Mouse (Mus musculus) hindbrain, embryonic 12.5 days (tissue): ENCODE measurements around the gene Rab4a. TPM values are rescaled to one million over a fixed set of nuclear protein-coding genes. Genes with fewer than 3 reads are reported as not detected.

Source experiments
- ATAC-seq: fragments of 200-750 bp; cut with Nextera tagmentation; 2 replicates; pipeline ENCODE4 v1.8.0; 2017; ENCODE audit warnings: moderate TSS enrichment; ENCODE audit not compliant: low FRiP score
- H3K27ac ChIP-seq: fragments of 300-500 bp; sonication (generic); 2 replicates; pipeline ENCODE4 v1.5.1; 2016; ENCODE audit warnings: mild to moderate bottlenecking
- H3K27me3 ChIP-seq: fragments of 300-500 bp; sonication (generic); 2 replicates; pipeline ENCODE4 v1.6.1; 2016; ENCODE audit warnings: mild to moderate bottlenecking
- H3K36me3 ChIP-seq: fragments of 300-500 bp; sonication (generic); 2 replicates; pipeline ENCODE4 v1.6.1; 2016; ENCODE audit warnings: mild to moderate bottlenecking
- H3K4me1 ChIP-seq: fragments of 300-500 bp; sonication (generic); 2 replicates; pipeline ENCODE4 v1.6.1; 2016
- H3K4me2 ChIP-seq: fragments of 300-500 bp; sonication (generic); replicated peaks from 2 replicates; pipeline ENCODE4 v1.6.1; 2016; ENCODE audit warnings: mild to moderate bottlenecking
- H3K4me3 ChIP-seq: fragments of 300-500 bp; sonication (generic); 2 replicates; pipeline ENCODE4 v1.5.1; 2016; ENCODE audit warnings: mild to moderate bottlenecking
- H3K9ac ChIP-seq: fragments of 300-500 bp; sonication (generic); 2 replicates; pipeline ENCODE4 v1.6.1; 2016; ENCODE audit warnings: mild to moderate bottlenecking, moderate library complexity
- H3K9me3 ChIP-seq: fragments of 300-500 bp; sonication (generic); replicated peaks from 2 replicates; pipeline ENCODE4 v1.6.1; 2016; ENCODE audit warnings: mild to moderate bottlenecking
- WGBS: fragments of 180-500 bp; shearing (Covaris S2); methylation state at CpG from one replicate; pipeline ENCODE4 v1.1.7; 2016; 5-methylcytosine and 5-hydroxymethylcytosine counted together
- polyA plus RNA-seq: library from polyadenylated mRNA; unstranded; fragments of >200 nt; fragmentation: Nextera tagmentation; extraction: Ambion mirVana; gene quantifications from 2 replicates; pipeline ENCODE4 v1.2.1, GENCODE M21; 2016

Rab4a gene
- polyA plus RNA-seq, 1 experiment from 2014 or later = 61.0 TPM

GRCm38 (mm10) chr8:123859648-123860259 lies 54.0 kb downstream of the Rab4a start, which contains the start of gene Ccsap:
TSS of gene Ccsap (minus strand) at chr8:123860209.
- peaks cover 32% of the 10 kb centered on the region for H3K27me3 ChIP-seq
- H3K36me3 ChIP-seq = no peaks in the 10 kb centered on the region
- no peak; the same call in 1 of the 2 replicates for ATAC-seq
- peak within 1 kb of the TSS; percentile 87 for H3K9ac ChIP-seq
- H3K4me1 ChIP-seq = peaks cover 15% of the 10 kb centered on the region
- H3K9me3 ChIP-seq = no peaks in the 10 kb centered on the region
- peak within 1 kb of the TSS; percentile 83 for H3K27ac ChIP-seq
- 2% methylated on average over 46 of the region's 48 CpGs for WGBS
- peak within 1 kb of the TSS; percentile 88 for H3K4me3 ChIP-seq
- H3K4me2 ChIP-seq = peak within 1 kb of the TSS; percentile 93

DNA sequence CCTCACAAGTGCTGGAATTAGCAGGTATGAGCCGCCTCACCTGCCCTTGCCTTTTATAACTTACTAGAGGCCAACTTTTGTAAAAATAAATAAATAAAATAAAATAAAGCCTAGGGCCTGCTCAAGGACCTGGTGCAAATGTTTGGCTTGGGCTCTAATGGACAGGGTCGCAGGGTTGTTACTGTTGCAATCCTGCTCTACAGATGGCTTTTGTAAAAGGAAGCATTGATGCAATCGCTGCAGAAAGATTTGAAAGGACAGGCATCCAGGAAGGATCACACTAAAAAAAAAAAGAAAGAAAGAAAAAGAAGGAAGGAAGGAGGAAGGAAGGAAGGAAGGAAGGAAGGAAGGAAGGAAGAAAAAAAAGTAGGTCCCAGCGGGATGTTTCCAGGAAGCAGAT lies 54.6 kb downstream of the Rab4a start:
- no peak overlapping the region for H3K9ac ChIP-seq
- H3K4me3 ChIP-seq = peak overlapping the region; percentile 88
- no peak for ATAC-seq
- no peaks in the 10 kb centered on the region for H3K36me3 ChIP-seq
- H3K27ac ChIP-seq = no peak overlapping the region
- 69% methylated on average over 4 of the region's 4 CpGs for WGBS
- H3K9me3 ChIP-seq = no peaks in the 10 kb centered on the region
- H3K4me2 ChIP-seq = peak overlapping the region; percentile 93
- peaks cover 32% of the 10 kb centered on the region for H3K27me3 ChIP-seq
- H3K4me1 ChIP-seq = peaks cover 15% of the 10 kb centered on the region

DNA sequence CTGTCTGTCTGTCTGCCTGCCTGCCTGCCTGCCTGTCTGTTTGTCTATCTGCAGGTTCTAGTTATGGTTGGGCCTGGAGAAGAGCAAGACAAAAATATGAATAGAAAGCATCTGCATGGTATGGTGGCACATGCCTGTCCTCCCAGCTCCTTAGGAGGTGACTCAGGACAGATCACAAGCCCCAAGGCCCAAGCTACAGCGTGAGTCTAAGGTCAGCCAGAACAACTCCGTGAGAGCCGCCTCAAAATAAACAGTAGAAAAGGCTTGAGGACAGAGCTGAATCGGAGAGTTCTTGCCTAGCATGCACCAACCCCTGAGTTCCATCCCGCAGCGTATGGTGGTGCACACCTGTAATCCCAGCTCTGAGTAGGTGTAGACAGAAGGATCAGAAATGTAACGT lies 60.0 kb downstream of the Rab4a start:
- Histone ChIP-seq H3K4me1 (peaks cover 6% of the 10 kb centered on the region), H3K4me2 (no peak overlapping the region), H3K9me3 (no peaks in the 10 kb centered on the region), H3K36me3 (no peaks in the 10 kb centered on the region), H3K9ac (no peak overlapping the region), H3K27me3 (peaks cover 26% of the 10 kb centered on the region), H3K4me3 (no peak overlapping the region), H3K27ac (no peak overlapping the region)
- 80% methylated on average over 7 of the region's 7 CpGs for WGBS
- no peak for ATAC-seq

DNA sequence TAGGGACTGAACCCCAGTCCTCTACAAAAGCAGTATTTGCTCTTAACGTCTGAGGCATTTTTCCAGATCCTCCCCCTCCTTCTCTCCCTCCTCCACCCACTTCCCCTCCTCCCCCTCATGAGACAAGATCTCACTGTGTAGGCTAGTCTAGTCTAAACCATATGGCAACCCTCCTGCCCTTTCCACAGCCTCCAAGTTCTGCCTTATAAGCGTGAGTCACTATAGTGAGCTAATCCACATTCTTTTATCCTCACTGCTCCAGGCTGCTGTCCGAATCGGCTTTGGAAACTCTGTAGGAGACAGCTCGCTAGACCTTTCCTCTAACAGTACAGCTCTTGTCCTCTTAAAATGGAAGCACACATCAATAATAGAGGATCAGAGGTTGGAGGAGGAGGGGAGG lies 61.2 kb downstream of the Rab4a start:
- peaks cover 16% of the 10 kb centered on the region for H3K27me3 ChIP-seq
- H3K4me2 ChIP-seq = no peak overlapping the region
- no peak overlapping the region for H3K27ac ChIP-seq
- peaks cover 6% of the 10 kb centered on the region for H3K4me1 ChIP-seq
- no peak overlapping the region for H3K9ac ChIP-seq
- no peaks in the 10 kb centered on the region for H3K36me3 ChIP-seq
- H3K4me3 ChIP-seq = no peak overlapping the region
- no peaks in the 10 kb centered on the region for H3K9me3 ChIP-seq
- ATAC-seq = no peak
- 31% methylated on average over 5 of the region's 5 CpGs for WGBS

DNA sequence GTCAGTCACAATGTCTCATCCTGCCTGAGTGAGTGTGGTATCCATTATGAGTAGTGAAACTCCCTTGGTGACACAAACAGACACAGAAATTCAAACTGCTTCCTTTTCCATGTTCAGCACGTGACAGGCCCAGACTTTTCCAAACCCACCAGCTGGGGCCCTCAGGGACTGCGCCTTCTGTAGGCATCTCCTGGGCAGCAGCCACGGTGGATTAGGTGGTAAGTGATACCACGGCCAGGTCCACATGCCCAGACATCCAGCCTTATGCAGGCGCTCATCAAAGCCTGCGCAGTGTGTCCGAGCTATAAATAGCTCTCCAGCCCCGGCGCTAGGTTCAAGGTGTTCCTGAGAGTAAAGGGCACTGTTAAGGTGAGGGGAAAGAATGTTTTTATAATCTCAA lies 66.3 kb downstream of the Rab4a start:
- 76% methylated on average over 9 of the region's 9 CpGs for WGBS
- ATAC-seq = no peak
- H3K4me2 ChIP-seq = no peak overlapping the region
- no peak overlapping the region for H3K4me3 ChIP-seq
- no peaks in the 10 kb centered on the region for H3K36me3 ChIP-seq
- H3K9me3 ChIP-seq = no peaks in the 10 kb centered on the region
- H3K27me3 ChIP-seq = no peaks in the 10 kb centered on the region
- H3K27ac ChIP-seq = no peak overlapping the region
- H3K9ac ChIP-seq = no peak overlapping the region
- no peaks in the 10 kb centered on the region for H3K4me1 ChIP-seq

- Histone ChIP-seq H3K4me1 (peaks cover 1% of the 10 kb centered on the region; the same call in 1 of the 2 replicates), H3K27me3 (no peaks in the 10 kb centered on the region), H3K9ac (no peak overlapping the region), H3K4me2 (no peak overlapping the region), H3K9me3 (no peaks in the 10 kb centered on the region), H3K36me3 (no peaks in the 10 kb centered on the region), H3K4me3 (no peak overlapping the region), H3K27ac (no peak overlapping the region)
- 83% methylated on average over 6 of the region's 6 CpGs for WGBS
- ATAC-seq = no peak
Observed at GRCm38 (mm10) chr8:123873364-123873763, 67.6 kb downstream of the Rab4a start.

- no peaks in the 10 kb centered on the region for H3K9me3 ChIP-seq
- WGBS = 84% methylated on average over 11 of the region's 11 CpGs
Observed at GRCm38 (mm10) chr8:123874324-123874723, 68.5 kb downstream of the Rab4a start.

GRCm38 (mm10) chr8:123877865-123878264 lies 72.1 kb downstream of the Rab4a start:
- H3K9me3 ChIP-seq = no peaks in the 10 kb centered on the region
- H3K9ac ChIP-seq = no peak overlapping the region
- no peak for ATAC-seq
- H3K4me1 ChIP-seq = peaks cover 2% of the 10 kb centered on the region; the same call in 1 of the 2 replicates
- no peaks in the 10 kb centered on the region for H3K36me3 ChIP-seq
- no peak overlapping the region for H3K4me3 ChIP-seq
- 0 out of 2 replicates have a peak, but pooled peaks cover 4% of the 10 kb centered on the region for H3K27me3 ChIP-seq
- H3K27ac ChIP-seq = no peak overlapping the region
- H3K4me2 ChIP-seq = no peak overlapping the region
- WGBS = 84% methylated on average over 2 of the region's 2 CpGs

More at GRCm38 (mm10) chr8:123874324-123874723, 68.5 kb downstream of the Rab4a start:
- no peak overlapping the region for H3K4me3 ChIP-seq
- no peak overlapping the region for H3K9ac ChIP-seq
- H3K4me1 ChIP-seq = peaks cover 2% of the 10 kb centered on the region; the same call in 1 of the 2 replicates
- H3K27ac ChIP-seq = no peak overlapping the region
- no peak overlapping the region for H3K4me2 ChIP-seq
- H3K36me3 ChIP-seq = no peaks in the 10 kb centered on the region
- ATAC-seq = no peak
- H3K27me3 ChIP-seq = no peaks in the 10 kb centered on the region

- WGBS = 71% methylated on average over 10 of the region's 10 CpGs
- H3K4me1 ChIP-seq = peaks cover 14% of the 10 kb centered on the region
Observed at GRCm38 (mm10) chr8:123880271-123880670, 74.5 kb downstream of the Rab4a start.

DNA sequence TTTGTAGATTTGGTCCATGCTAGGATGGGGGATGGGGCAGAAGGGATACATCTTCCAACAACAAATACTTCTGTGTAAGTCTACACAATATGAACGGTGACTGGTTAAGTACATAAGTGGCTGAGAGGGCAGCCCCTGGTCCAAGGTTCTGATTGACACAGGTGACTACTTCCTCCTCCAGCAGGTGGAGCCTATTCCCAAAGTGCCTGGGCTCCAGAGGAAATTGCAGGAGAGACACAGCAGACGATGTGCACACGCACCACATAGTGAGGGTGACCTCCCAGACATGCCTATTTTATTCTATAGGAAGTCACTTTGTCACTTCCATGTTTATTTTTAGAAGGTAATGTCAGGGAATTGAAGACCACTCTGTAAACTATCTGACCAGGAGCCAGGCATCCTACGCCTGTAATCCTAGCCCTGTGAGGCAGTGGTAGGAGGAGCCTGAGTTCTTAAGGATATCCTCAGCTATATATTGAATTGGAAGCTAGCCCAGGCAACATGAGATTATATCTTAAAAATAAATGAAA lies 75.1 kb downstream of the Rab4a start:
- Histone ChIP-seq H3K4me2 (no peak overlapping the region), H3K36me3 (no peaks in the 10 kb centered on the region), H3K4me1 (peaks cover 14% of the 10 kb centered on the region), H3K4me3 (no peak overlapping the region), H3K27me3 (peaks cover 17% of the 10 kb centered on the region), H3K9me3 (no peaks in the 10 kb centered on the region), H3K9ac (no peak overlapping the region), H3K27ac (no peak overlapping the region)
- 57% methylated on average over 4 of the region's 4 CpGs for WGBS
- ATAC-seq = no peak

More at GRCm38 (mm10) chr8:123880271-123880670, 74.5 kb downstream of the Rab4a start:
- H3K27ac ChIP-seq = no peak overlapping the region
- no peak overlapping the region for H3K4me2 ChIP-seq
- no peak for ATAC-seq
- no peaks in the 10 kb centered on the region for H3K36me3 ChIP-seq
- H3K9ac ChIP-seq = no peak overlapping the region
- H3K9me3 ChIP-seq = no peaks in the 10 kb centered on the region
- H3K4me3 ChIP-seq = no peak overlapping the region
- peaks cover 11% of the 10 kb centered on the region for H3K27me3 ChIP-seq

- peaks cover 14% of the 10 kb centered on the region for H3K4me1 ChIP-seq
- H3K4me3 ChIP-seq = no peak overlapping the region
- no peaks in the 10 kb centered on the region for H3K9me3 ChIP-seq
- ATAC-seq = no peak
- 70% methylated on average over 2 of the region's 2 CpGs for WGBS
- no peak overlapping the region for H3K4me2 ChIP-seq
- no peak overlapping the region for H3K27ac ChIP-seq
- no peak overlapping the region for H3K9ac ChIP-seq
- no peaks in the 10 kb centered on the region for H3K36me3 ChIP-seq
- H3K27me3 ChIP-seq = peaks cover 27% of the 10 kb centered on the region
Observed at GRCm38 (mm10) chr8:123882412-123882811, 76.6 kb downstream of the Rab4a start.

GRCm38 (mm10) chr8:123883094-123883493 lies 77.3 kb downstream of the Rab4a start:
- WGBS = 66% methylated on average over 4 of the region's 4 CpGs
- no peak for ATAC-seq
- Histone ChIP-seq H3K4me2 (no peak overlapping the region), H3K36me3 (no peaks in the 10 kb centered on the region), H3K4me1 (peaks cover 14% of the 10 kb centered on the region), H3K9ac (no peak overlapping the region), H3K4me3 (no peak overlapping the region), H3K9me3 (no peaks in the 10 kb centered on the region), H3K27ac (no peak overlapping the region), H3K27me3 (peaks cover 27% of the 10 kb centered on the region)
